Mouse (Mus musculus) right cerebral cortex, postnatal 4 days (tissue): ENCODE measurements around the gene Cdc42.

ENCODE experiments used
- DNase-seq: peaks from one replicate; pipeline ENCODE4 v3.0.0-alpha.2; 2022

Gene Cdc42

DNA sequence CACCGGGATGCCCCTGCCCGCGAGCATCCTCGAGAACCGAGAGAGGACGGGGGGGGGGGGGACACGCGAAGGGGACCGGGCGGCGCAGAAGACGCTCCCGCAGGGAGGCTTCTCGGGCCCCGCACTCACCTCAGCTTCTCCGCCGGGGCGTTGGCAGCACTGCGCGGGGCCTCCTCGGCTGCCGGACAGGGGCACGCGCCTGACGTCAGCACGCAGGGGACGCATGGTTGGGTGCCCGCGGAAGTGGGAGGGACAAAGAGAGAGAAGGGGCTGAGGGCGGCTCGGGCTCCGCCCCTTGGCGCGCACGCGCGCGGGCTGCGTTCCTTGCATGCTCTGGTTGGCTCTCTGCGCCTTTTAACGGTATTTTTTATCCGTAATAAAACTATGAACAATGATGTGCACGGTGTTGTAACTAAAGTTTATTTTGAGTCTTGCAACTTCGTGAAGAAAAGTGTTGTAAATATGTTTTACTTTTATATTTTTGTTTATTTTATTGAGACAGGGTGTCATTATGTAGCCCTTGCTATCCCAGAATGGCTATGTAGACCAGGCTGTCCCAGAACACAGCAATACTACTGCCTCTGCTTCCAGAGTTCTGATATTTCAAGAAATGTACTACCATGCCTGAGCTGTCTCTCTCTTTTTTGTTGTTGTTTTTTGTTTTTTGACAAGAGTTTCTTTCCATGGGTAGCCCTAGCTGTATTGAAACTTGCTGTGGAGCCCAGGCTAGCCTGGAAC is at the start of gene Cdc42:
Gene Cdc42 (minus strand): TSS at position 204 of the 738 bp plus-strand sequence.
- DNase-seq = peak; percentile 97

- DNase-seq = no peak
Measured at GRCm38 (mm10) chr4:137405571-137405970, 48.1 kb upstream of the Cdc42 start.

GRCm38 (mm10) chr4:137396641-137397525 is 39.4 kb upstream of the Cdc42 start:
- no peak for DNase-seq

DNA sequence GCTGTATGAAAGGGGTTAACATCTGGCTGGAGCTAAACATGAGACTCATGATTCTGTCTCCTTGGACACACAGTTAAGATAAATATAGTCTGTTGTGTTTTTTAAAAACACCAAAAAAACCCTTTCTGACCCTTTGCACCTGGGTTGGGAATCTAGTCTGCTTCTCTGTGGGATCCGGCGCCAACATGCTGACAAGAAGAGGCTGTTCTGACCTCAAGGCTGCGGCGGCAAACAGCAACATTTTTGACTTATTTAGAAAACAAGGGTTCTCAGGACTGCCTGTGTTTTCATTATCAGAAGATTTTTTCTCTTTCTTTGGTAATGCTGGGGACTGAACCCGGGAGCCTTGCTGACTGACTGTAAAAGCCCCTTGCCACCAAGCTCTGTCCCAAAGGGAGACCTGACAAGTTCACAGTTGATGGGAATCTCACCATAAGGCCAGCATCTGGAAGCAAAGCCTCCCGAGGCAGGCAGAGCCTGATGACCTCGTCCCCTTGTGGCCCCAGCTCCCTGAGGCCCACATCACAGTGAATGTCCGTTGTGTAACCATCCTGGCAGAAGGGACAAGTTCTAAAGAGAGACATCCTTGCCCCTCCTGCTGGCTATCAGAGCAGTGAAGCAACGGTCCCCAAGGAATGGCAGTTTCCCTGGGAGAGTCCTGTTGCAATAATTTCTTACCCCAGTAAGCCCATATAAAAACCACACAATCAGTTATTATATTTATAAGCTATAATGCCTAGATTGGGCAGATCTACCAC is 36.0 kb upstream of the Cdc42 start:
- DNase-seq = no peak

DNA sequence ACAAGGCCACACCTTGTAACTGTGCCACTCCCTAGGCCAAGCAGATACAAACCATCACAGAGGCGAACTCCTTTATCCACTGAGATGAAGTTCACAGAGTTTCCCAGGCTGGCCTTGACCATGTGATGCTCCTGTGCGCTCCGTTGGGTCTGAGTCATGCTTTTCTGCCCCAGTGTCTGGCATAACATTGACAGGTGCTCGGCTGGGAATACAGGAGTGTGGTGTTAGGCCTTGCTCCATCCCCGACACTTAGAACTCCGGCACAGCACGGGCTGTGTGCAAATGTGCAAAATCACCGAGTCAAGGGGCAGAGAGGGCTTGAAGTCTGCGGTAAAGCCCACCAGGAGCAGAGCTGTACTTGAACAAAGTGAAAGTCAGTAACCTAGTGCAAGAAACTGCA is 35.4 kb upstream of the Cdc42 start:
- no peak for DNase-seq

- DNase-seq = no peak
Measured at GRCm38 (mm10) chr4:137391287-137391686, 33.8 kb upstream of the Cdc42 start.

GRCm38 (mm10) chr4:137390196-137390595 is 32.7 kb upstream of the Cdc42 start:
- DNase-seq = no peak

GRCm38 (mm10) chr4:137388983-137389382 is 31.5 kb upstream of the Cdc42 start:
- no peak for DNase-seq

GRCm38 (mm10) chr4:137388059-137388794 is 30.7 kb upstream of the Cdc42 start:
- DNase-seq = peak; percentile 73

DNA sequence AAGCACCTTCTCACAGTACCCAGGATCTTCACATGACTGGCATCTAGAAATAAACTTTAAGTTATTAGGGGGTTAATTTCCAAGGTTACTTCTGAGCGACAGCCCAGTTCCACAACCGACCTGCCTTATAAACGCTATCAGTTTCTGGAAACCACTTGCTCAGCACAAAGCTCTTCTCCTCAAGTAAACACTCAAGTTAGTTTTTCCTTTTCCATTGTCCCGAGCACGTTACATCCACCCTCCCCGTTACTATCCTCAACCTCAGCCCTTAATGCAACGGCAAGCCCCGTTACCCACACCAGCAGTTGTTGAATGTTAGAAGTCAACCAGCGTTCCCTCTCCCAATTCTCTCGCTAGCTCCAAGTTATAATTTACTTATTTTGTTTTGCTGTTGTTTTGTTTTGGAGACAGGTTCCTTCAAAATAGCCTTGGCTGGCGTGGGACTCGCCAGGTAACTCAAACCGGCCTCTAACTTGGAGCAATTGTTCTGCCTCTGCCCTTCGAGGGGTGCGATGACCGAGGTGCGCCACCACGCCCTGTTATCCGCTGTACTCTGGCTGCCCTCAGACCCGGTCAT is 30.1 kb upstream of the Cdc42 start:
- DNase-seq = no peak

- DNase-seq = no peak
Measured at GRCm38 (mm10) chr4:137380702-137381605, 23.4 kb upstream of the Cdc42 start.

DNA sequence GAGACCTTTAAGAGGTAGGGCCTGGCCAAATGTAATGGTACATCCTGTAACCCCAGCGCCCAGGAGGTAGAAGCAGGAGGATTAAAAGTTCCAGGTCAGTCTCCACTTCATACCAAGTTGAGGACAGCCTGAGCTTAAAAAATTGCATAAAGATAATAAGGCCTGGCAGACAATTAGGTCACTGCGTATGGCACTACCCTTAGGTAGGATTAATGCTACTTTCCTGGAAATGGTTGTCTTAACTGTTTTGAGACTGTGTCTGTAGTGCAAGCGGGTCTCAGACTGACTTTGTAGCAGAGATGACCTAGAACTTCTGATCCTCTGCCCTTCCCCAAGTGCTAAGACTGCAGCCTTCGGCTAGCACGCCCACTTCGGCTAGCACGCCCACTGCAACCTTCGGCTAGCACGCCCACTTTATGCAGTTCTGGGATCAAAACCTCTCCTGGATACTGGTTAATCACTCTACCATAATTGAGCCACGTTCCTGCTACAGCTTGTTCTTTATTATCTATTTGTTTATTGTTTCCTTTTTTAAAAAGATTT is 22.3 kb upstream of the Cdc42 start:
- DNase-seq = no peak

DNA sequence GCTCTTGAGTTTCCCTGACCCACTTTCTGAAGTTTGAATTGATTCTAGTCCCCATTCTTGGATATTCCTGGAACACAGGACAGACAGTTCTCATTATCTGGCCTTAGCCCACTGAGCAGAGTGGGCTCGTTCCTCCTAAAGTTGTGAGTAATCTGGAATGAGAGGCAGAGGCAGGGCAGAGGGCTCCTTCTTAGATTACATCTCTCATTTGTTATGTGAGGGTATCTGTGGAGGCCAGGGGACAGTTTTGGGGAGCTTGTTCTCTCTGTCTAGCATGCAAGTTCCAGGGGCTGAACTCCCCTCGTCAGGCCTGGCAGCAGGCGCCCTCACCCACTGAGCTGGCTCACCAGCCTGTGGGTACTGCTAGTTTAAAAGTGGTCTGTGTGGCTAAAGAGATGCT is 21.6 kb upstream of the Cdc42 start:
- no peak for DNase-seq

DNA sequence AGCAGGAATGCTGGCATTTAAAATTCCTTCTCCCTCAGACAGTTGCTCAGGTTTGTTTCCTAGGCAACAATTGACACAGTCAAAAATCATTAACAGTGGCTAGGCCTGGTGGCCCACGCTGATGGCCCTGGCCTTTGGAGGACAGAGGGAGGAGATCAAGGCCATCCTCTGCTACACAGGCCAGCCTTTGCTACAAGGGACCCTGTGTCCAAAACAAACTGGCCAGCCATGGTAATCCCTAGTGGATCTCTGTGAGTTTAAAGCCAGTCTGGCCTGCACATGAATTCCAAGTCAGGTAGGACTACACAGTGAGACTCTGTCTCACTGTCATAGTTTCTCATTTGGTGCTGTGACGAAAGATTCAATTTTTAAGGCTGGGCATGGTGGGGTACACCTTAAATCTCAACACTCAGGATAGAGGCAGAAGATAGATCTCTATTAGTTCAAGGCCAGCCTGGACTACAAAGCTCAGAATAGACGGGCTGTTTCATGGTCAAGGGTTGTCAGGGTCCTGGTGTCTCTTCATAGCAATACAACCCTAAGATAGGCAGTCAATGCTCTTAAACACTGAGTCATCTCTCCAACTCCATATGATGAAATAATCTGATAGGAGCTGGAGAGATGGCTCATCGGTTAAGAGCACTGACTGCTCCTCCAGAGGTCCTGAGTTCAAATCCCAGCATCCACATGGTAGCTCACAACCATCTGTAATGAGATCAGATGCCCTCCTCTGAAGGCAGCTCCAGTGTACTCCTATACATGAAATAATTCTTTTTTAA is 20.2 kb upstream of the Cdc42 start:
- no peak for DNase-seq

GRCm38 (mm10) chr4:137376778-137377177 is 19.3 kb upstream of the Cdc42 start:
- no peak for DNase-seq

- no peak for DNase-seq
Measured at GRCm38 (mm10) chr4:137375314-137376278, 18.1 kb upstream of the Cdc42 start.

DNA sequence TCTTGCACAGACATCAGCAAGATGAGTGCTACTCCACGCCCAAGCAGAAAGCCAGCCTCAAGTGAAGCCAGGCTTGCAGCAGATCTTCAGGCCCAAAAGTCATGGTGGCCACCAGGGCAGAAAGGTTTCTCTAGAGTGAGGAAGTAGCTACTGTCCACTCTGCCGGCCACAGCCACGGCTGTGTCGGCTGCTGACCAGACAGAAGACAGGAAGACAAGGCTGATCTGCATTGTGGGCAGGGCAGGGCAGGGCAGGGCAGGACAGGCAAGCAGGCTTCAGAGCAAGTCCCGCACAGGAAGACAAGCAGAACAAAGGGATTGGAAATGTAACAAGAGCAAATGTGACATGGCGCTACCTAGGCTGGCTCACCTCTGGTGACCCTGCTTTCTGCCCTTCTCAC is 16.2 kb upstream of the Cdc42 start:
- no peak for DNase-seq

DNA sequence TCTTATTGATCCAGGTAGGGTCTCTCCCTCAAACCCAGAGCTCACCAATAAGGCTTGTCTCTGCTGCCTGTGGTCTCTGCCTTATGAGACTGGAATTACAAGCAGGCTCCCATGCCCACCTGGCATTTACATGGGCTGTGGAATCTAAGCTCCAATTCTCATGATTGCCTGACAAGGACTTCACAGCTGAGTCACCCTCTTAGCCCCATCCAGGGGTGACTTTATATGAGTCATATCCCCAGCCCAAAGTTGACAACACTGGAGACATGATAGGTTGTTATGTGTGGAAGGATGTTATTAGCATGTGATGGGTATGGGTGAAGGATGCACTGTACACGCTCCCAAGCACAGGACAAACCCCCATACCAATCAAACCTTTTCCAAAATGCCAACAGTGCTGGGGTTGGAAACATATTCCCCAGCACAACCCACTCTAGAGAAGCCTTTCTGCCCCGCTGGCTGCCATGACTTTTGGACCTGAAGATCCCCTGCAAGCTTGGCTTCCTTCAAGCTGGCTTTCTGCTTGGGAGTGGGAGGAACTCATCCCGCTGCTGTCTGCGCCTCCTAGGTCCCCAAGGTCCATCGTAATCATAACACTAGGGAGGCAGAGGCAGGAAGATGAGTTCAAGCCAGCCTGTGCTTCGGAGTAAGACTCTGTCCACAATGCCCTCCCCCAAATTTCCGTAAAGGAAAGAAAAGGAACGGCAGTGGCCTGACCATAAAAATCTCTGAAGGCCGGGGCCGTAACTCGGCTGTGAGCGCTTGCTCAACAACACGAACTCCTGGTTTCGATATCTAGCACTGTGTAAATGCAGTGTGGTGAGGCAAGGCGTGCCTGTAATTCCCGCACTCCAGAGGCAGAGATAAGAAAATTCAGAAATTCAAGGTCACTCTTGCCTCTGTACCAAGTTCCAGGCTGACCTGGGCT is 14.3 kb upstream of the Cdc42 start:
- DNase-seq = no peak
